Mouse (Mus musculus): ENCODE results near the gene Lipt1.

Lipt1 gene

DNA sequence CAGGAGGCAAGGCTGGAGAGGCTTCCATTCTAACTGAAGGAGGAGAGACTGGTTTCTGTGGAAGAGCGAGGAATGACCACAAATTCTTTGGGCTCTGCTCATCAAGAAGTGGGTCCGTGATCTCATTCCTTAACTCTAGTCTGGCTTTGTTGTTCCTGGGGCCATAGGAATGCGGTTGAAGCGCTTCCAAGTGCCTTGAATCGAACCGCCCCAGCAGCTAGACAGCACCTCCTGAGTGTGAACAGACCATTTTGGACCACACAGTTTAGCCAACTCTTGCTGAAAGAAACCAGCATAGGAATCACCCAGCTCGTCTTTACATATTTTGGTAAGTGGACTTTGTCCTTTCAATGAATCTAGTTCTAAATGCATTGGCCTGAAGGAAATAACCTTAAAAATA lies at the start of gene Lipt1:
Lipt1 (plus strand) TSS at position 35 of the 400 bp plus-strand sequence.
- peak; percentile 21 for DNase-seq (ENCODE audit: low read depth, low spot score)

DNA sequence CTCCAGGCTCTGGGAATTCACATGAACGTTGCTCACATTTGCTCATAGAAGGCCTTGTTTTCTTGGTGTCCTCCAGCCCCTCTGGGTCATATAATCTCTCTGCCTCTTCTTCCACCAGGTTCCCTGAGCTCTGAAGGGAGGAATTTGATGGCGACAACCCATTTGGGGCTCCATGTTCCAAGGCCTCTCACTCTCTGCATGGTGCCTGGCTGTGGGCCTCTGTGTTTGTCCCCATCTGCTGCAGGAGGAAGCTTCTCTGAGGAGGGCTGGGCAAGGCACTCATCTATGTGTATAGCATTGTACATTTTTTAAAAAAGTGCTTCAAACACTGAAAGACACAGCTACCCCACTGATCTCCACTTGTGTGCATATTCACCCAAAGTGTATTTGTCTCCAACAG lies 39.9 kb upstream of the Lipt1 start:
- DNase-seq (ENCODE audit: low read depth, low spot score): no peak

DNA sequence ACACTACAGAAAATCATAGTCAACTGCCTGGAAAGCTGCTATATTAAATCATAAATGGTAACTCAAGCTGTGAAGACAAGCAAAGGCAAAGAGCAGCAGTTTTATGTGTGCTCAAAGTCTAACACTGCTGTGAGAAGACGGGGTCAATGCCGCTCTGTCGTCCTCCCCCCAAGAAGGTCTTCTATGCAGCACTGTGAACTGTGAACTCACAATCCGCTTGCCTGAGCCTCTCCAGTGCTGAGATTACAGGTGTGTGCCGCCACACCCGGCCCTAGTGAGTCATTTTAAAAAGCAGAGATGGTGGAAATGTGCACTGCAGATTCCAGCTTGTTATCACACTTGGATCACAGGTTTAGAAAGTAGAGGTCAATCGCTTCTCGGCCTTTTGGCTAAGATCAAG lies 24.7 kb upstream of the Lipt1 start:
- DNase-seq (ENCODE audit: low read depth, low spot score): no peak

DNA sequence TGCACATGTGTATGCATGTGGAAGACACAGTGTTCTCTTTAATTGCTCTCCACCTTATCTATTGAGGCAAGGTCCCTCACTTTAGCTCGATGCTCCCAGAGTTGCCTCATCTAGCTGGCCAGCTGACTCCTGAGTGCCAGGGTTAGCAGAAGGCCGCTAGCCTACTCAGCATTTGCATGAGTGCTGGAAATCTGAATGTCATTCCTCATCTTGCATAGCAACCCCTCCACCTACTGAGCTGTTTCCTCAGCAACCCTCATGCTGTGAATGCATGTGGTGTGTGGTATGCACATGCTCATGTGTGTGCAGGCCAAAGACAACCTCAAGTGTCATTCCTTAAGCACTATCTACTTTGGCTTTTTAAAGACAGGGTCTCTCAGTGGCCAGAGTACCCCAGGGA lies 20.8 kb upstream of the Lipt1 start:
- DNase-seq (ENCODE audit: low read depth, low spot score): peak; percentile 13

DNA sequence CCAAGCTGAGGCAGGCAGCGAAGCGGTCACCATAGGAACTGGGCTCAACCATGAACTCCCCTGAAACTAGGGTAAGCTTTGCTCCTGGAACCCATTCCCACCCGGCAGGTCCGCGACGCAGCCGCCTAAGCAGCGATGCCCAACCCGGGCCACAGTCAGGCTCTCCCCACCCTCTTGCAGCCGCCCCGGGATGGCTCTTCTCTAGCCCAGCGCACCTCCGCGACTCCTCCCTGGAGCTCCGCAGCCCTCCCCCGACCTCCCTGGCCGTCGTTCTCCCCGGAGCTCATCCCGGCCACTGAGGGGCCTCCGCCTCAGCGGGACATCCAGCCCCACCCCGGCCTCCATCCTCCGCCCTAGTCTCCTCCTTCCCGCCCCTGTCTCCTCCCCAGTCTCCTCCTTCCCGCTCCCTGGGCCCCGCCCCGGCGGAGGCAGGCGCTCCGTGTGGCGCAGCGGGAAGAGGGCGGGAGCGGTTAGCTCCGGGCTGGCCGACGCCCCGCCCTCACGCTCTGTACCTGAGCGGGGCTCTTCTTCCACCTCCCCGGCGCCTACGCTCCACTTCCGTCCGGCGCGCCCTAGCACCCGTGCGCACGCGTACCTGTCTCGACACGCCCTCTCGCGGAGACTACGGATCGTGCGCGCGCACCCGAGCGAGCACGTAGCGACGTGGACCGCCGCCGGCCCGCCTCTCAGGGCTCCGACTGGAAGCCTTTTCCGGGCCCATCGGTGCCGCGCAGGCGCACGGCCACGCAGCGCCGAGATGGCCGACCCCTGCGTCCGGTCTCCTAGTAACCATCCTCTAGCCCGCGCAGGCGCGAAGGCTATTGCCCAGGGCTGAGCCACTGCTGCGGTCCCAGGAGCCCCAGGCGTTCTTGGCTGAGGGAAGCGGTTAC lies 6.8 kb upstream of the Lipt1 start:
- peak; percentile 97 for DNase-seq (ENCODE audit: low read depth, low spot score)

DNA sequence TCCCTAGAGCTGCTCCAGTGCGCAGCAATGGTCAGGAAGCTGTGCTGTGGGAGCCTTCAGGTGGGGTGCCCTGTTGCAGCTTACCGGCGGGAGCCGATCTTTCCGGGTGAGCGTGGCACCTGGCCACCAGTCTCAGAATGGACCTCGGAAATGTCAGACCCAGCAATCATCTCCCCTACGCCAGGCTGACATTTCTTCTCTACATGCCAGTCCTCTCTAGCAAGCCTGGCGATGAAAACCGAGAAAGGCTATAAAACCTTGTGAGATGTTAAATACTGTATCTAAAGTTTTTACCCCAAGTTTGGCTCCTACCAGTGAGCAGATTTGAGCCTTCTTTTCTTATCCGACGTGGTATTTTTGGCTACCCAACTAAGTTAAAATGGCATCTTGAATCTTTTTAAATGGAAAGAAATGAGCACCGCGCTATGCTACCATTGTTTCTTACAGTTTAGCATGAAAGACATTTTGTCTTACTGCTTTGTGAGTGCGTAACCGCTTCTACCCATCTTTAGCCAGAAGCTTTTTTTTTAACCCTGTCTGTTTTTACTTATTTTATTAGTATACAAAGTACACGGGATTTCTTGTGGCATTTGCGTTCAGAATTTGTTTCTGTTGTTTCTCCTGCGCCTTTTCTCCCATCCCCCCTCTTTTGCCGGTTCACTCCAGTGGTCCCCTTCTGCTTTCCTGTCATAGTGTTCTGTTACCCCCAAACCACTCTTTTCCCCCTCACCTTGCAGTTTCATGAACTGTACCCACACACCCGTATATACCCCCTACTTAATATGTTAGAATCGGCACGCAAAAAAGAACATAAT lies 5.9 kb upstream of the Lipt1 start:
- DNase-seq (ENCODE audit: low read depth, low spot score): peak; percentile 15

DNA sequence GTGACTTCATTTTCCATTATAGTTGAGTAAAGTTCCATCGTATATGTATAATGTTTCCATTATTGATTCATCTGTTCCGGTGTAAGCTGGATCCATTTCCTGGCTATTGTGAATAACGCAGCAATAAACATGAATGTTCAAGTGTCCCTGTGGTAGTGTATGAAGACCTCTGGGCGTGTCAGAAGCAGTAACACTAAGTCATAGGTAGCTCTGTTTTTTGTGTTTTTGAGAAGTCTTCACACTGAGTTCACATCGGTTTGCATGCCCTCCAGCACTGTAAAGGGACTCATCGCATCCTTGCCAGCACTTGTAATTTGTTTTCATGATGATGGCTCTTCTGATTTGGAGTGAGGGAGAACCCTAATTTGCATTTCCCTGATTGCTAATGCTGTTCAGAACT lies 5.3 kb upstream of the Lipt1 start, which contains the start of gene Tsga10:
Tsga10 (minus strand) TSS at position 144 of the 400 bp plus-strand sequence.
- DNase-seq (ENCODE audit: low read depth, low spot score): no peak

DNA sequence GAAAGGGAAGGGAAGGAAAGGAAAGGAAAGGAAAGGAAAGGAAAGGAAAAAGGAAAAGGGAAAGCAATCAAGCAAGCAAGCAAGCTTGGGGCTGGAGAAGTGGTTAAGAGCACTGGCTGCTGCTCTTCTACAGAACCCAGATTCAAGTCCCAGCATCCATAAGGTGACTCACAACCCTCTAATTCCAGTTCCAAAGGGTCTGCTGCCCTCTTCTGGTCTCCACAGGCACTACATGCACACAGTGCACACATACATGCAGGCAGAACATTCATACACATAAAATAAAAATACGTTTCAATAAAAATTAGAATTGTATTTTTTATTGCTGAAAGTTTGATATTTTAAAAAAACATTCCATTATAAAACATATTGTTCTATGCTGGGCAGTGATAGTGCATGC lies 4.5 kb upstream of the Lipt1 start:
- no peak for DNase-seq (ENCODE audit: low read depth, low spot score)

DNA sequence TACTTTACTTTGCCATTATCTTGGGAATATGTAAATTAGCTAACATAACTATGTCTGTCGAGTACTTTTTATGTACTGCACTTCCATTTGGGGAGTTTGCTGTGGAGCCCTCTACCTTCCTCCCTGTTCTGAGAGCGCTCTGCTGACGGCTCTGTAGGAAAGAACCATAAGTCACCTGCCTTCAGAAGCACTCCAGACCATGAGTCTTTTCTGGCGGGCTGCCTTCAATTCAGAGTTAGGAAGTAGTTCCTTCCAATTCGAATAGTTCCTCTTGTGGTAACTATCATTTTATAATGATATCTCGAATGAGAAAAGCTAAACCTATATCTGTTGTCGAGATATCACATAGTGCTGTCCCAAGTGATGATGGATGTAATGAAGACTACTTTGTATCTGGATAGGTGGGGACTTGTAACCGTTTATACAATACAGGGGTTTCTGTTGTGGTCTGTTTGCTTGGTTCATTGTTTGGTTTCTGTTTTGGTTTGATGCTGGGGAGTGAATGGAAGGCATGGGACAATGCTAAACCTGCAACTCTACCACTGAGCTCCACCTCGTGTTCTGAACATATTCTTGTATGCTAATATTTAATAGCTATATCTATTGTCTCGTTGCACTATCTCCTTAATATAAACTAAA lies 3.7 kb upstream of the Lipt1 start:
- no peak for DNase-seq (ENCODE audit: low read depth, low spot score)

DNA sequence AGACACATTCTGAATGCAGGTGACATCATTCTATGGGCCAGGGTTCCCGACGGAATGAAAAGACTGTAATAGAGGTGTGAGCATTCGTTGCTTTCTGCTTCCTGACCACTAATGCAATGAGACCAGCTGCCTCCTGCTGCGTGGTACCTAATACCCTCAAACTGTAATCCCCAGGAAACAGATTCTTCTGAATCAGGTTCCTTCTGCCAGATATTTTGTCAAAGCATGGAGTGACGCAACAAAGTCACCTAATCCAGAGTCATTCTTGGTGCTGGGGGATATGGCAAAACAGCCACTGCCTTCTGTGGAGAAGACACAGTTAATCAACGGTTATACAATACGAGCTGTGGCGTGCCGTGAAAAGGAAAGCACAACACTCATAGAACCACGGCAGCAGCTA lies 2.9 kb upstream of the Lipt1 start:
- no peak for DNase-seq (ENCODE audit: low read depth, low spot score)

DNA sequence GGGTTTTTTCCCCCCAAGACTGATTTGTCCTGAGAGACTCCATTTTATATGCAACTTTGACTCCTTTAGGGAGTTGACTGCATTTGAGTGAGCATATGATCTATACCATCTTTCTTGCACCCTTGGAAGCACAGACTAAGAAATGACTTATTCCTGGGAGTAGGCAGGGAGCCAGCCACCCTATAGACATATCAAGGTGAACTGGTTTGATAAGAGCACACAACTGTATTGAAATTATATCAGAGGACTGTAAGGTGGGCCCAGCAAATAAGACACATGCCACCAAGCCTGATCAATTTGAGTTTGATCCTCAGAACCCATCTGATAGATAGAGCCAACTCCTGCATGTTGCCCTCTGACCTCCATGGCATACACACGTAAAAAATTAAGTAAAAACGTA lies 2.2 kb upstream of the Lipt1 start:
- DNase-seq (ENCODE audit: low read depth, low spot score): no peak

DNA sequence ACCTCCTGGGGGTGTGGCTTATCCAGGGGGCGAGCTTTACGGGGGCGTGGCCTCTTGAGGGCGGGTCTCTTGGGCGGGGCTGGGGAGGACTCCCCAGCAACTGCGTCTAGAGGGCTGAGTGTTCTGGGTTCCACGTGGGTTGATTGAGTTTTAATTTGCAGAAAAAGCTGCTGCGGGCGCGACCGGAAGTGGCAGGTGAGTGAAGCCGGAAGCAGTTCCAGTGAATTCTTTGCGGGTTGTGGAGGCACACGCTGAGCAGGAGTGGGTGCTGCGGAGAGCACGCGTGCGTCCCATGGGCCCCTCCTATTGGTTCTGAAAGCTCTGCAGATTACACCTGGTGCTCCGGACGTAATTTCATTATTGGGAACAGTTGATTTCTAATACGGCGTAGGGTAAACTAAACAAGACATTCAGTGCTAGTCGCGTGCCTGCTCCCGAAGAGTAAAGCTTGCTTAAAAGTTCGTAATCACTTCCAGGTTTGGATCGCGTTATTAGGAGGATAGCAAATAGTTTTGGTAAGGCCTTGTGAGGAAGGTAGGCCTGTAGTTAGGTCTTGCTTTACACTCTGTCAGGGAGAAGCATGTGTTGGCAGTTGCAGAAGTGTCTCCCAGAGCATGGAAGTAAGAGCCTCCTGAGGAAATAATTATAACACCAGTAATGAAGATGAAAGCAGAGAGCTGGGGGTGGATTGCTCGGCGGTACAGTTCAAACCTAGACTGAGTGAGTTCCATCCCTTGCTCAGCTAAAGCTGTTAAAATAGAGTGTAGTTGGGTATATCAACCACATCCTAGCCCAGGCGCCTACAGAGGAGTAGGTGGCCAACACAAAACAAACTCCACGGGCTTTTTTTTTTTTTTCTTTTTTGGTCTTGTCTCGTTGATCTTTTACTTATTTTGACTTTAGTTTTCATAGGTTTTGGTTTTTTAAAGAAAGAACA lies 861 bp downstream of the Lipt1 start:
- DNase-seq (ENCODE audit: low read depth, low spot score): peak; percentile 89

DNA sequence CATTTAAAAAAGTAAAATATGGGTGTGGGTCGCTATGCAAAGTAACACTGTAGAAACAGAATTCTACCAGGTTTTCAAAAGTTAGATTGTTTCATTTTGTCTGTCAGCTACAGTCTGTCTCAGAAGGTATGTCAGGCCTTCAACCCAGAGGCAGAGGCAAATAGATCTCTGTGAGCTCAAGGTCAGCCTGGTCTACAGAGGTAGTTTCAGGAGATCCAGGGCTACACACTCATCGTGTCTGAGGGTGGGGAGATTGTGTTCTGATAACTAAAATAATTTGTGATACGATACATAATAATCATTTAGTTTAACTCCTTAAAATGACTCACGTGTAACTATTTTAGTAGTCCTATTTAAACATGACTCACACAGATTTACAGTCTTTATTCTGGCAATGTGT lies 1.6 kb downstream of the Lipt1 start:
- DNase-seq (ENCODE audit: low read depth, low spot score): no peak

DNA sequence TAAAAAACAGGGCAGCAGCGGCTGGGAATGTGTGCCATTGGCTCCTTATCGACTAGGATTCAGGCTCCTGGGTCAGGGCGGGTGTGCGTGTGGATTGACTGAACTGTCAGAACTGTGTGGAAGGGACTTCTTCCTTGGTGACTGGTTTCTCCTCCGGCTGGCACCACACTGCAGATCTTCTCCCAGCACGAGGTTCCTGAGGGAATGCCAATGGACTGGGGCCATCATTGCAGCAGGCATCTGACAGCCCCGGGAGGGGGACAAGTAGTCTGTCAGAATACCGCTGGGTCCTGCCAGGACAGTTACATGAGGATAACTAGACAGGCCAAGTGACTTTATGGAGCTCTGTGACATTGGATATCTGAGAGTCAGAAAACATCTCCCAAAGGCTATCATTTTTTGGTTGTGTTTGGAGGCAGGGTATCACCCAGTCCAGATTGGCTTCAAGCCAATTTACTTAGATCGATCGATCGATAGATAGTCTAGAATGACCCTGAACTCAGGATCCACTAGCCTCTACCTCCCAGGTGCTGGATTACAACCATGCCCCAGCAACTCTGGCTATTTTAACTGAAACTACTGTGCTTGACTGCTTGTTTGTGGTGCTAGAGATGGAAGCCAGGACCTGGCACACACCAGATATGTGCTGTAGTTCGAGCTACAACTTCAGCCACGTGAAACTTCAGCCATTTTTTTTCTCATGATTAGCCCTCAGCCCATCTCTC lies 6.4 kb downstream of the Lipt1 start:
- no peak for DNase-seq (ENCODE audit: low read depth, low spot score)

DNA sequence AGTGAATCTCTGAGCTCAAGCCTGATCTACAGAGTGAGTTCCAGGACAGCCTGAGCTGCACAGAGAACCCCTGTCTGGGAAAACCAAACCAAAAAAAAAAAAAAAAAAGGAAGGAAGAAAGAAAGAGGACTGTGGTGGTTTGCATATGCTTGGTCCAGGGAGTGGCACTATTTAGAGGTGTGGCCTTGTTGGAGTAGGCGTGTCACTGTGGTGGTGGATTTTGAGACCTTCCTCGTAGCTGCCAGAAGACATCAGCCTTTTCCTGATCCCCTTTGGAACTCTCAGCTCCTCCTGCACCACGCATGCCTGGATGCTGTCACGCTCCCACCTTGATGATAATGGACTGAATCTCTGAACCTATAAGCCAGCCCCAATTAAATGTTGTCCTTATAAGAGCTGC lies 11.9 kb downstream of the Lipt1 start:
- DNase-seq (ENCODE audit: low read depth, low spot score): no peak

DNA sequence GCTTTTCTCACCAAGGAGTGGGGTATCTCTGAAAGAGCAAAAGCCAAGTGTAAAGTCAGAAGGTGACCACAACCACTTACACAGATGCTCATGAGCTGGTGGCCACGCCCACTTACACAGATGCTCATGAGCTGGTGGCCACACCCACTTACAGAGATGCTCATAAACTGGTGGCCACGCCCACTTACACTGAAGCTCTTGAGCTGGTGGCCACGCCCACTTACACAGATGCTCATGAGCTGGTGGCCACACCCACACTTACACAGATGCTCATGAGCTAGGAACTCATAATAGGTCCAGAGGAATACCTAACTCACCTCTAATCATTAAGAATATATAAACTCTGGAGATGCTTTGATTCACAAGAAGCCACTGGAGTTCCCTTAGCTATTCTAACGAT lies 12.9 kb downstream of the Lipt1 start:
- no peak for DNase-seq (ENCODE audit: low read depth, low spot score)

DNA sequence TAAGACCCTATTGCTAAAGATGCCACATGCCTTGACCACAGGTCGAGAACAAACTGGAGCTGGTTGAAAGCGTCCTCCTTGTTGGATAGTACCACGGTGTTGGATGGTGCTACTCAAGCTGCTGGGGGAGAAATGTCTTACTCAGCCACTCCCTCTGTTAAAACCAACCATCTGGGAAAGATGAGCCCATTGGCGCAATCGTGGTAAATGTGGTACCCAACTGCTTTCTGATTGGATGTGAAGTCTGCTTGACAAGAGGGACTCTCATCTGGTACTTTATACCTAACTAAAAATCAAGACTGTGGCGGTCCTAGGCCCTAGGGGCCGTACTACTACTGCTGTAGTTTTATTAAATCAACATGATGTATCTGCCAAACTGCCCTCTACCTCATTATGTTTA lies 17.7 kb downstream of the Lipt1 start:
- no peak for DNase-seq (ENCODE audit: low read depth, low spot score)

DNA sequence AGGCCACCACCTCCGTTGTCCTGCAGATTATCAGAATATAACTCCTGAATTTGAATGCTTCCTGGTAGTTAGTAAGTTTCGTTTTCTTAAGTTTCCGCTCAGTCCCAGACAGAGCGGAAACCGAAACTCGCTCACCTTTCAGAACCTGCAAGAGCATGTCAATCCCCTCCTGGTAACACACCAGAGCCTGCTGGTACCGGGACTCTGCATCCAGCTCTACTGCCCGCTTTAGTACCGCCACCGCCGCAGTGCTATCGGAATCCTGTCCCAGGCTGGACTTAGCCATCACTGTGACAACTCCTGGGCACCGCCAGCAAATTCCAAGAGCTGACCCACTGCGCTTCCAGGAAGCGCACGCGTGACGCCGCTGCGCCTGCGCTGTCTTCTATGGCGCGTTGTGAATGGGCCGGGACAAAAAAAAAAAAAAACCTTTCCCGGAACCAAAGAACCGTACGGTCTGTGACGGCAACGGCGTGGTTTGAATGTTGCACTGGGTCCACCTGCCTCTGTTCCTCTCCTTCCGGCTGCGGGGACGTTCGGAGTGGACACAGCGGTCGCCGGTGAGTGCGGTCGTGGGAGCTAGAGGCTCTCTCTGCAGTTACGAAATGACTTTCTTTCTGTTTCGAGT lies 18.6 kb downstream of the Lipt1 start, which contains the start of the genes Mitd1 and Mrpl30:
Mitd1 (minus strand) TSS at position 387 of the 628 bp plus-strand sequence.
Mrpl30 (plus strand) TSS at position 453 of the 628 bp plus-strand sequence.
- peak; percentile 88 for DNase-seq (ENCODE audit: low read depth, low spot score)

DNA sequence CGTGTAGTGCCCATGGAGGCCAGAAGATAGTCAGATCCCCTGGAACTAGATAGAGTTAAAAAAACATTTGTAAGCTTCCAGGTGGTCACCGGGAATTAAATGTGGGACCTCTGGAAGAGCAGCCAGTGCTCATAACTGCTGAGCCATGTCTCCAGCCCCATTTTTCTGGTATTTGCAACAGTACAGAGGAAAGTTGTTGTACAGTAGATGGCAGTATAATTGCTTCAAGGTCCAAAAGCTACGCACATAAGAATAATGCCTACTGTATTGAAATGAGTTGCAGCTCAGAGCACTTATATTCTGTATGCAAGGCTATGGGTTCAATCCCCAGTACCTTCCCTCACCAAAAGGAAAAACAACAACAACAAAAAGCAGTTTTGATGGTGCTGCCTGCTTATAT lies 19.9 kb downstream of the Lipt1 start:
- DNase-seq (ENCODE audit: low read depth, low spot score): no peak

DNA sequence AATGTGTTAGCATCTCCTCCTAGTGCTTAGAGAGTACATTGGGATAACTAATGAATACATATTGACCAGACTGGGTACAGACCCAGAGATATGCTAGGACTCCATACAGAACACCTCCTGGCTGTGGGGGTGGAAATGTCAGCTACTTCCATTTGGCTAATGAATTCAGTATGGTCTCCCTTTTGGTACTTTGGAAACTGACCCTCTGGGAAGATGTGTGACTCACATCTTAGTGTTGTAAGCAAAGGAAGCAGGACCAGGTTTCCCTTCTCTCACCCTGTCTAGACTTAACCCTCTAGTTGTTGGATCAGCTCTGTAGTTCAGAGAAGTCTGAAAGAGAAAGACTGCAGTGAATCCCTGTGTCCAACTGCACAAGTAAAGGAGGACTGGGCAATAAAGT lies 23.1 kb downstream of the Lipt1 start:
- no peak for DNase-seq (ENCODE audit: low read depth, low spot score)

Data from telencephalon, adult 2 months (tissue).